Mouse (Mus musculus): ENCODE data around the gene Klrb1a. TPM values are rescaled to one million over a fixed set of nuclear protein-coding genes. Genes with fewer than 3 reads are reported as not detected.

Gene Klrb1a
- polyA plus RNA-seq, 1 experiment: 0.67 TPM

GRCm38 (mm10) chr6:128624425-128624824 lies 1.1 kb upstream of the Klrb1a start:
- WGBS: 19% methylated on average over 4 of the region's 4 CpGs
- H3K27ac ChIP-seq (ENCODE audit: control insufficient read depth, insufficient read depth, low read length): no peak overlapping the region
- H3K4me1 ChIP-seq (replicated peaks; ENCODE audit: control insufficient read depth, insufficient read depth, low read length): no peaks in the 10 kb centered on the region
- TF ChIP-seq POLR2A (IDR thresholded peaks at IDR 0.05; ENCODE audit: control insufficient read depth, extremely low read depth, insufficient read depth, low read length, poor library complexity) (no peak), CTCF (IDR thresholded peaks at IDR 0.05; ENCODE audit: borderline replicate concordance, control insufficient read depth, extremely low read depth, insufficient read depth, low read length, poor library complexity) (no peak)
- DNase-seq: no peak
- H3K4me3 ChIP-seq (ENCODE audit: control insufficient read depth, insufficient read depth, low read length): no peak overlapping the region
- H3K27me3 ChIP-seq (ENCODE audit: control insufficient read depth, insufficient read depth, low read length): no peaks in the 10 kb centered on the region
- no peaks in the 10 kb centered on the region for H3K36me3 ChIP-seq (ENCODE audit: control insufficient read depth, insufficient read depth, low read length)

GRCm38 (mm10) chr6:128622733-128623132 lies 600 bp downstream of the Klrb1a start:
- H3K4me3 ChIP-seq (ENCODE audit: control insufficient read depth, insufficient read depth, low read length): no peak overlapping the region
- H3K36me3 ChIP-seq (ENCODE audit: control insufficient read depth, insufficient read depth, low read length): no peaks in the 10 kb centered on the region
- no peak for TF ChIP-seq CTCF (IDR thresholded peaks at IDR 0.05; ENCODE audit: borderline replicate concordance, control insufficient read depth, extremely low read depth, insufficient read depth, low read length, poor library complexity)
- TF ChIP-seq POLR2A (IDR thresholded peaks at IDR 0.05; ENCODE audit: control insufficient read depth, extremely low read depth, insufficient read depth, low read length, poor library complexity): no peak
- 53% methylated on average over 2 of the region's 2 CpGs for WGBS
- H3K27ac ChIP-seq (ENCODE audit: control insufficient read depth, insufficient read depth, low read length): no peak overlapping the region
- H3K4me1 ChIP-seq (replicated peaks; ENCODE audit: control insufficient read depth, insufficient read depth, low read length): no peaks in the 10 kb centered on the region
- no peak for DNase-seq
- no peaks in the 10 kb centered on the region for H3K27me3 ChIP-seq (ENCODE audit: control insufficient read depth, insufficient read depth, low read length)

- TF ChIP-seq POLR2A (IDR thresholded peaks at IDR 0.05; ENCODE audit: control insufficient read depth, extremely low read depth, insufficient read depth, low read length, poor library complexity) (no peak), CTCF (IDR thresholded peaks at IDR 0.05; ENCODE audit: borderline replicate concordance, control insufficient read depth, extremely low read depth, insufficient read depth, low read length, poor library complexity) (no peak)
- DNase-seq: no peak
- no peak overlapping the region for H3K27ac ChIP-seq (ENCODE audit: control insufficient read depth, insufficient read depth, low read length)
- no peaks in the 10 kb centered on the region for H3K4me1 ChIP-seq (replicated peaks; ENCODE audit: control insufficient read depth, insufficient read depth, low read length)
- no peaks in the 10 kb centered on the region for H3K27me3 ChIP-seq (ENCODE audit: control insufficient read depth, insufficient read depth, low read length)
- WGBS: 91% methylated on average over 9 of the region's 9 CpGs
- H3K36me3 ChIP-seq (ENCODE audit: control insufficient read depth, insufficient read depth, low read length): no peaks in the 10 kb centered on the region
- no peak overlapping the region for H3K4me3 ChIP-seq (ENCODE audit: control insufficient read depth, insufficient read depth, low read length)
These were observed 17.0 kb downstream of the Klrb1a start for GRCm38 (mm10) chr6:128606350-128606749.

- no peak for DNase-seq
- 10% methylated on average over 5 of the region's 5 CpGs for WGBS
- no peak for TF ChIP-seq POLR2A (IDR thresholded peaks at IDR 0.05; ENCODE audit: control insufficient read depth, extremely low read depth, insufficient read depth, low read length, poor library complexity)
- TF ChIP-seq CTCF (IDR thresholded peaks at IDR 0.05; ENCODE audit: borderline replicate concordance, control insufficient read depth, extremely low read depth, insufficient read depth, low read length, poor library complexity): no peak
- H3K27me3 ChIP-seq (ENCODE audit: control insufficient read depth, insufficient read depth, low read length): no peaks in the 10 kb centered on the region
- H3K4me3 ChIP-seq (ENCODE audit: control insufficient read depth, insufficient read depth, low read length): no peak overlapping the region
- no peaks in the 10 kb centered on the region for H3K4me1 ChIP-seq (replicated peaks; ENCODE audit: control insufficient read depth, insufficient read depth, low read length)
- H3K27ac ChIP-seq (ENCODE audit: control insufficient read depth, insufficient read depth, low read length): no peak overlapping the region
- H3K36me3 ChIP-seq (ENCODE audit: control insufficient read depth, insufficient read depth, low read length): no peaks in the 10 kb centered on the region
These were observed 18.8 kb downstream of the Klrb1a start for GRCm38 (mm10) chr6:128604512-128604911.

GRCm38 (mm10) chr6:128602463-128603201 lies 20.7 kb downstream of the Klrb1a start:
- Histone ChIP-seq H3K4me1 (replicated peaks; ENCODE audit: control insufficient read depth, insufficient read depth, low read length) (no peaks in the 10 kb centered on the region), H3K27me3 (ENCODE audit: control insufficient read depth, insufficient read depth, low read length) (no peaks in the 10 kb centered on the region), H3K36me3 (ENCODE audit: control insufficient read depth, insufficient read depth, low read length) (no peaks in the 10 kb centered on the region), H3K27ac (ENCODE audit: control insufficient read depth, insufficient read depth, low read length) (no peak overlapping the region), H3K4me3 (ENCODE audit: control insufficient read depth, insufficient read depth, low read length) (no peak overlapping the region)
- no peak for DNase-seq
- TF ChIP-seq POLR2A (IDR thresholded peaks at IDR 0.05; ENCODE audit: control insufficient read depth, extremely low read depth, insufficient read depth, low read length, poor library complexity): no peak
- TF ChIP-seq CTCF (IDR thresholded peaks at IDR 0.05; ENCODE audit: borderline replicate concordance, control insufficient read depth, extremely low read depth, insufficient read depth, low read length, poor library complexity): no peak
- 84% methylated on average over 10 of the region's 10 CpGs for WGBS

GRCm38 (mm10) chr6:128602026-128602425 lies 21.3 kb downstream of the Klrb1a start:
- no peak overlapping the region for H3K4me3 ChIP-seq (ENCODE audit: control insufficient read depth, insufficient read depth, low read length)
- 43% methylated on average over 3 of the region's 3 CpGs for WGBS
- H3K4me1 ChIP-seq (replicated peaks; ENCODE audit: control insufficient read depth, insufficient read depth, low read length): no peaks in the 10 kb centered on the region
- no peaks in the 10 kb centered on the region for H3K27me3 ChIP-seq (ENCODE audit: control insufficient read depth, insufficient read depth, low read length)
- H3K27ac ChIP-seq (ENCODE audit: control insufficient read depth, insufficient read depth, low read length): no peak overlapping the region
- no peaks in the 10 kb centered on the region for H3K36me3 ChIP-seq (ENCODE audit: control insufficient read depth, insufficient read depth, low read length)
- TF ChIP-seq POLR2A (IDR thresholded peaks at IDR 0.05; ENCODE audit: control insufficient read depth, extremely low read depth, insufficient read depth, low read length, poor library complexity) (no peak), CTCF (IDR thresholded peaks at IDR 0.05; ENCODE audit: borderline replicate concordance, control insufficient read depth, extremely low read depth, insufficient read depth, low read length, poor library complexity) (no peak)
- DNase-seq: no peak

Data from thymus, adult 2 months (tissue).